Mouse (Mus musculus) myocyte (in vitro differentiated cells): ENCODE measurements around the gene Fam189a1. TPM values are rescaled to one million over a fixed set of nuclear protein-coding genes. Genes with fewer than 3 reads are reported as not detected.

Experiments
- H3K27me3 ChIP-seq: one replicate; pipeline ENCODE4 v1.6.1; 2011; ENCODE audit not compliant: control insufficient read depth, insufficient read depth, insufficient read length
- H3K36me3 ChIP-seq: one replicate; pipeline ENCODE4 v1.6.1; 2011; ENCODE audit not compliant: control insufficient read depth, insufficient read depth
- H3K4me2 ChIP-seq: one replicate; pipeline ENCODE4 v1.6.1; 2011; ENCODE audit warnings: low read depth, control low read depth
- H3K4me3 ChIP-seq: one replicate; pipeline ENCODE4 v1.5.1; 2011; ENCODE audit warnings: mild to moderate bottlenecking, control low read depth, moderate library complexity
- H3K79me2 ChIP-seq: one replicate; pipeline ENCODE4 v1.6.1; 2011; ENCODE audit not compliant: control insufficient read depth, insufficient read depth
- H3ac ChIP-seq: one replicate; pipeline ENCODE4 v1.6.1; 2011; ENCODE audit not compliant: control insufficient read depth, insufficient read length
- CEBPB ChIP-seq: IDR thresholded peaks from 2 replicates; pipeline ENCODE4 v1.6.1; 2011; ENCODE audit warnings: mild to moderate bottlenecking, moderate library complexity; ENCODE audit not compliant: poor library complexity, insufficient read depth, severe bottlenecking
- E2F4 ChIP-seq: IDR thresholded peaks from one replicate; pipeline ENCODE4 v1.6.1; 2011; ENCODE audit warnings: mild to moderate bottlenecking, control low read depth, moderate library complexity; ENCODE audit not compliant: insufficient read depth
- MAX ChIP-seq: IDR thresholded peaks from one replicate; pipeline ENCODE4 v1.6.1; 2011; ENCODE audit warnings: low read depth, mild to moderate bottlenecking, control low read depth
- MYOD1 ChIP-seq, 3 experiments: IDR thresholded peaks; one replicate each; pipeline ENCODE4 v1.6.1; 2011; ENCODE audit warnings: control low read depth in 2 of 3, low read depth in 2 of 3, mild to moderate bottlenecking in 2 of 3, moderate library complexity in 1 of 3; ENCODE audit not compliant: insufficient read length in 2 of 3, control insufficient read depth in 1 of 3
- MYOG ChIP-seq, 3 experiments: IDR thresholded peaks; one replicate each; pipeline ENCODE4 v1.6.1; 2011; ENCODE audit warnings: control low read depth in 2 of 3, low read depth in 2 of 3, mild to moderate bottlenecking in 2 of 3; ENCODE audit not compliant: insufficient read length in 2 of 3, control insufficient read depth in 1 of 3, insufficient read depth in 1 of 3
- POLR2A ChIP-seq: IDR thresholded peaks from one replicate; pipeline ENCODE4 v1.6.1; 2011; ENCODE audit warnings: low read depth, mild to moderate bottlenecking, control low read depth, moderate library complexity; ENCODE audit not compliant: insufficient read length
- POLR2AphosphoS2 ChIP-seq: IDR thresholded peaks from one replicate; pipeline ENCODE4 v1.6.1; 2011; ENCODE audit warnings: low read depth, control low read depth; ENCODE audit not compliant: insufficient read length
- REST ChIP-seq: IDR thresholded peaks from one replicate; pipeline ENCODE4 v1.6.1; 2011; ENCODE audit warnings: mild to moderate bottlenecking, control low read depth, moderate library complexity; ENCODE audit not compliant: insufficient read depth, insufficient read length
- SRF ChIP-seq: IDR thresholded peaks from one replicate; pipeline ENCODE4 v1.6.1; 2011; ENCODE audit warnings: low read depth; ENCODE audit not compliant: control insufficient read depth, insufficient read length
- TCF12 ChIP-seq: IDR thresholded peaks from one replicate; pipeline ENCODE4 v1.6.1; 2011; ENCODE audit warnings: mild to moderate bottlenecking, control low read depth; ENCODE audit not compliant: poor library complexity, insufficient read depth, severe bottlenecking
- TCF3 ChIP-seq: IDR thresholded peaks from one replicate; pipeline ENCODE4 v1.6.1; 2011; ENCODE audit warnings: low read depth, control low read depth; ENCODE audit not compliant: insufficient read length
- USF1 ChIP-seq: IDR thresholded peaks from one replicate; pipeline ENCODE4 v1.6.1; 2011; ENCODE audit warnings: low read depth, mild to moderate bottlenecking, control low read depth, moderate library complexity
- polyA plus RNA-seq: library from polyadenylated mRNA; unstranded; fragments of >200 nt; fragmentation: generic; extraction: Trizol; gene quantifications from one replicate; pipeline ENCODE4 v1.2.1, GENCODE M21; 2012; ENCODE audit warnings: missing spikeins

The Fam189a1 gene
- polyA plus RNA-seq, 1 experiment: 0.38 TPM

- no peak overlapping the region for H3ac ChIP-seq
- H3K79me2 ChIP-seq: no peaks in the 10 kb centered on the region
- no peaks in the 10 kb centered on the region for H3K27me3 ChIP-seq
- TF ChIP-seq CEBPB (no peak), MYOG (IDR thresholded peaks at IDR 0.05; ENCODE audit: control insufficient read depth in 1 of 3, insufficient read depth in 1 of 3, insufficient read length in 2 of 3, low read depth in 2 of 3) (no peak), MYOD1 (IDR thresholded peaks at IDR 0.05; ENCODE audit: control insufficient read depth in 1 of 3, insufficient read length in 2 of 3, low read depth in 2 of 3) (no peak), USF1 (no peak), TCF3 (no peak), MAX (no peak), SRF (no peak), POLR2A (no peak), E2F4 (no peak), POLR2AphosphoS2 (no peak), REST (no peak), TCF12 (no peak)
- no peak overlapping the region for H3K4me2 ChIP-seq
- H3K36me3 ChIP-seq: no peaks in the 10 kb centered on the region
- no peak overlapping the region for H3K4me3 ChIP-seq
Measured at GRCm38 (mm10) chr7:65140099-65140498, 16.3 kb downstream of the Fam189a1 start.

- Histone ChIP-seq H3K36me3 (no peaks in the 10 kb centered on the region), H3K27me3 (peaks cover 8% of the 10 kb centered on the region), H3K4me2 (no peak overlapping the region), H3K79me2 (no peaks in the 10 kb centered on the region), H3ac (no peak overlapping the region), H3K4me3 (no peak overlapping the region)
- TF ChIP-seq POLR2A (no peak), MYOG (IDR thresholded peaks at IDR 0.05; ENCODE audit: control insufficient read depth in 1 of 3, insufficient read depth in 1 of 3, insufficient read length in 2 of 3, low read depth in 2 of 3) (no peak), REST (no peak), CEBPB (no peak), SRF (no peak)
Measured at GRCm38 (mm10) chr7:65123766-65124165, 32.6 kb downstream of the Fam189a1 start.

GRCm38 (mm10) chr7:65116903-65117302 lies 39.5 kb downstream of the Fam189a1 start:
- no peaks in the 10 kb centered on the region for H3K36me3 ChIP-seq
- no peak overlapping the region for H3ac ChIP-seq
- H3K27me3 ChIP-seq: peaks cover 8% of the 10 kb centered on the region
- no peak overlapping the region for H3K4me2 ChIP-seq
- TF ChIP-seq REST: no peak
- no peak for TF ChIP-seq TCF12
- TF ChIP-seq USF1: no peak
- TF ChIP-seq TCF3: no peak
- no peak for TF ChIP-seq E2F4
- no peak for TF ChIP-seq MYOD1 (IDR thresholded peaks at IDR 0.05; ENCODE audit: control insufficient read depth in 1 of 3, insufficient read length in 2 of 3, low read depth in 2 of 3)
- TF ChIP-seq MYOG (IDR thresholded peaks at IDR 0.05; ENCODE audit: control insufficient read depth in 1 of 3, insufficient read depth in 1 of 3, insufficient read length in 2 of 3, low read depth in 2 of 3): no peak
- TF ChIP-seq CEBPB: no peak
- no peak for TF ChIP-seq POLR2AphosphoS2
- no peak for TF ChIP-seq SRF
- TF ChIP-seq POLR2A: no peak
- no peak for TF ChIP-seq MAX
- H3K4me3 ChIP-seq: no peak overlapping the region
- no peaks in the 10 kb centered on the region for H3K79me2 ChIP-seq

DNA sequence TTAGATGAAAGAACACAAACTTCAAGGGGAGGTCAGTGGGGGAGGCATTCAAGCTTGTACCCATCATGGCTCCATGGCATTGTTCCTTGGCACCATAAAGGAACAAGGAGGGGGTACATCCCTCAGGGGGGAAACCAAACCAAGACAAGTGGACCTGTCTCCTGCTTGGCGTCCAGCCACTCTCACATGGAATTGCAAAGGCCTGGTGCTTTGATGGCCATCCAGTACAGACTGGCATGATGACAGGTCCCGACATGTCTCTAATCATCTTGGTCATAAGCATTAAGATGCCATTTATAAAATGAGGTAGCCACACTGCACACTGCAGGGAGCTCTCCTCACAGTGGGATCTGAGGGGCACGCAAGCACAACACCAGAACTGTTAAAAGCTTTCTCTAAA lies 41.0 kb downstream of the Fam189a1 start:
- Histone ChIP-seq H3K36me3 (no peaks in the 10 kb centered on the region), H3K79me2 (no peaks in the 10 kb centered on the region), H3ac (no peak overlapping the region), H3K27me3 (peaks cover 8% of the 10 kb centered on the region), H3K4me2 (no peak overlapping the region), H3K4me3 (no peak overlapping the region)
- no peak for TF ChIP-seq USF1
- no peak for TF ChIP-seq POLR2AphosphoS2
- TF ChIP-seq MAX: no peak
- TF ChIP-seq POLR2A: no peak
- TF ChIP-seq E2F4: no peak
- TF ChIP-seq REST: no peak
- TF ChIP-seq TCF3: no peak

GRCm38 (mm10) chr7:65111664-65112063 lies 44.7 kb downstream of the Fam189a1 start:
- no peak overlapping the region for H3K4me3 ChIP-seq
- no peaks in the 10 kb centered on the region for H3K79me2 ChIP-seq
- no peak overlapping the region for H3K4me2 ChIP-seq
- H3ac ChIP-seq: no peak overlapping the region
- no peak for TF ChIP-seq MYOD1 (IDR thresholded peaks at IDR 0.05; ENCODE audit: control insufficient read depth in 1 of 3, insufficient read length in 2 of 3, low read depth in 2 of 3)
- TF ChIP-seq POLR2AphosphoS2: no peak
- no peak for TF ChIP-seq SRF
- no peak for TF ChIP-seq TCF3
- TF ChIP-seq E2F4: no peak
- no peak for TF ChIP-seq MAX
- TF ChIP-seq CEBPB: no peak
- no peak for TF ChIP-seq TCF12
- no peak for TF ChIP-seq USF1
- TF ChIP-seq MYOG (IDR thresholded peaks at IDR 0.05; ENCODE audit: control insufficient read depth in 1 of 3, insufficient read depth in 1 of 3, insufficient read length in 2 of 3, low read depth in 2 of 3): no peak
- TF ChIP-seq POLR2A: no peak
- no peak for TF ChIP-seq REST
- no peaks in the 10 kb centered on the region for H3K36me3 ChIP-seq
- H3K27me3 ChIP-seq: peaks cover 7% of the 10 kb centered on the region
